Mouse (Mus musculus) embryo, embryonic 9.5 days (tissue): ENCODE measurements around the gene Oasl2.
A peak's percentile ranks its signal among the peaks of the same experiment; 100 is the strongest.
"Not testable (repeated sequence)": the region's sequence is repeated elsewhere in the genome, so short reads cannot be mapped to it uniquely, and the experiment has no call there.

Experiments used
- DNase-seq: peaks from one replicate; pipeline ENCODE4 v3.0.0-alpha.2; 2017; ENCODE audit errors: extremely low spot score

Oasl2 gene

GRCm38 (mm10) chr5:114915854-114916253, 19.1 kb downstream of the Oasl2 start:
- no peak for DNase-seq

GRCm38 (mm10) chr5:114916777-114917176, 20.0 kb downstream of the Oasl2 start:
- DNase-seq = no peak

GRCm38 (mm10) chr5:114917357-114917756, 20.6 kb downstream of the Oasl2 start:
- DNase-seq = not testable (repeated sequence)

- DNase-seq = no peak
These were observed 25.0 kb downstream of the Oasl2 start for GRCm38 (mm10) chr5:114921551-114922365.

GRCm38 (mm10) chr5:114922366-114922731, 25.6 kb downstream of the Oasl2 start:
- DNase-seq = no peak

- DNase-seq = no peak
These were observed 26.3 kb downstream of the Oasl2 start, which contains the start of gene Oasl1 for GRCm38 (mm10) chr5:114922998-114923473. Gene Oasl1 (plus strand): TSS chr5:114923240.

- no peak for DNase-seq
These were observed 29.5 kb downstream of the Oasl2 start for GRCm38 (mm10) chr5:114926153-114926684.

- no peak for DNase-seq
These were observed 30.0 kb downstream of the Oasl2 start for GRCm38 (mm10) chr5:114926753-114927152.

GRCm38 (mm10) chr5:114931626-114932025, 34.9 kb downstream of the Oasl2 start:
- no peak for DNase-seq

- DNase-seq = no peak
These were observed 36.5 kb downstream of the Oasl2 start for GRCm38 (mm10) chr5:114933206-114933605.

GRCm38 (mm10) chr5:114935838-114936237, 39.1 kb downstream of the Oasl2 start:
- no peak for DNase-seq

- DNase-seq = not testable (repeated sequence)
These were observed 44.4 kb downstream of the Oasl2 start for GRCm38 (mm10) chr5:114941138-114941537.

- DNase-seq = peak; percentile 87
These were observed 45.5 kb downstream of the Oasl2 start, which contains the start of gene 2210016L21Rik for GRCm38 (mm10) chr5:114942074-114942765. Gene 2210016L21Rik (plus strand): TSS chr5:114942158.

- DNase-seq = no peak
These were observed 46.0 kb downstream of the Oasl2 start for GRCm38 (mm10) chr5:114942766-114943130.

GRCm38 (mm10) chr5:114945072-114945471, 48.3 kb downstream of the Oasl2 start:
- DNase-seq = no peak

- no peak for DNase-seq
These were observed 52.2 kb downstream of the Oasl2 start for GRCm38 (mm10) chr5:114948891-114949290.

- DNase-seq = no peak
These were observed 52.6 kb downstream of the Oasl2 start for GRCm38 (mm10) chr5:114949316-114949715.

GRCm38 (mm10) chr5:114949812-114950211, 53.1 kb downstream of the Oasl2 start:
- no peak for DNase-seq

GRCm38 (mm10) chr5:114950669-114951068, 53.9 kb downstream of the Oasl2 start:
- no peak for DNase-seq

- no peak for DNase-seq
These were observed 54.6 kb downstream of the Oasl2 start for GRCm38 (mm10) chr5:114951279-114951880.

- DNase-seq = no peak
These were observed 56.6 kb downstream of the Oasl2 start for GRCm38 (mm10) chr5:114953326-114953725.

GRCm38 (mm10) chr5:114958069-114958468, 61.3 kb downstream of the Oasl2 start:
- no peak for DNase-seq
